Mouse (Mus musculus): ENCODE data around the gene Slc35e3. TPM values are rescaled to one million over a fixed set of nuclear protein-coding genes. Genes with fewer than 3 reads are reported as not detected.
"Not testable (repeated sequence)": the region's sequence is repeated elsewhere in the genome, so short reads cannot be mapped to it uniquely, and the experiment has no call there.

Gene Slc35e3
- total RNA-seq, 2 experiments from 2014 or later, result 5.2 to 6.1 TPM

DNA sequence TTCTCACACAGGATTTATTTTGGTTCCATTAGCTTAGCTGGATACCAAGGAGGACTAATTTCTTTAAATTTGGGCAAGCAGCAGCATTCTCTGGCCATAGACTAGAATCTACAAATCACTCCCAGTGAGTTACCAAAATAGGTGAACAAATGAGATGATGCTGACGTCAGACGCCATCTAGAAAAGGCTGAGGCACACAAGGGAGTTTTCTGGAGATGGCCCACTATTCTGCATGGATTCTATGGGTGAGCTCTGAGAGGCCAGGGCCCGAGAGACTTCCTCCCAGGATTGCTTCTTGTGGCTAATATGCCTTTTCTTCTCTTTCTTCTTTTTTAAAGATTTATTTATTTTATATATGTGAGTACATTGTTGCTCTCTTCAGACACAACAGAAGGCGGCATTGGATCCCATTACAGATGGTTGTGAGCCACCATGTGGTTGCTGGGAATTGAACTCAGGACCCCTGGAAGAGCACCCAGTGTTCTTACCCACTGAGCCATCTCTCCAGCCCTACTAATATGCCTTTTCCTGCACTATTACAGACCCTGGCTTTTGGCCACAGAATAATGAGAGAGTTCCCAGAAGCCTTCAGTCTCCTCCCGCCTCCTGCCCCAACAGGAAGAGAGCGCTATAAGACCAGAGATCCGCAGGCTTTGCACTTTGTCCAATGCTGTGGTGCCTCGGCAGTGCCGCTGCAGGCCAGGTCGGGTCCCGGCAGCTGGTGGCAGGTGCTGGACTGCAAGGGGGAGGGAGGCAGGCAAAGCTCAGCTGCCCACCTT is 19.1 kb upstream of the Slc35e3 start:
- intact Hi-C loops (cut with DNase I; ENCODE audit: low total_unique reads), result no loop called here
- DNase-seq, result no peak

- intact Hi-C loops (cut with DNase I; ENCODE audit: low total_unique reads), result no loop called here
- DNase-seq, result no peak
Observed at GRCm38 (mm10) chr10:117764598-117764997, 18.4 kb upstream of the Slc35e3 start.

GRCm38 (mm10) chr10:117763588-117764190 is 17.5 kb upstream of the Slc35e3 start:
- intact Hi-C loops (cut with DNase I; ENCODE audit: low total_unique reads), result no loop called here

DNA sequence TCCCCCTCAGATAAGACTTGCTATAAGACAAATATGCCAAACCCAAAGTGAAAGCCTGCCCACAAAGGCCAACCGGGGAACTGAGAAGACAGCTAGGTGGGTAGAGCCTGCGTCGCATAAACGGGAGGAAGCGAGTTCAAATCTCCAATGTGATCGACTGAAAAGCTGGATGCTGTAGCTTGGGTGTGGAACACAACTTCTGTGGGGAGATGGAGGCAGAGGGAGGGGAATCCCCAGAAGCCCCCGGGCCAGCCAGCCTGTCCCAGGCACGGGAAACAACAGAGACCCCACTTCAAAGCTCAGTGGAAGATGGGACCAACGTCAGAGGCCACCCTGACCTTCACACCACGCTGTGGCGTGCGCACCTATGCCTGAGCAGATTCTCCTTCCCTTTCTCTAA is 16.8 kb upstream of the Slc35e3 start:
- no peak for DNase-seq
- intact Hi-C loops (cut with DNase I; ENCODE audit: low total_unique reads), result no loop called here

More at GRCm38 (mm10) chr10:117763588-117764190, 17.5 kb upstream of the Slc35e3 start:
- no peak for DNase-seq

DNA sequence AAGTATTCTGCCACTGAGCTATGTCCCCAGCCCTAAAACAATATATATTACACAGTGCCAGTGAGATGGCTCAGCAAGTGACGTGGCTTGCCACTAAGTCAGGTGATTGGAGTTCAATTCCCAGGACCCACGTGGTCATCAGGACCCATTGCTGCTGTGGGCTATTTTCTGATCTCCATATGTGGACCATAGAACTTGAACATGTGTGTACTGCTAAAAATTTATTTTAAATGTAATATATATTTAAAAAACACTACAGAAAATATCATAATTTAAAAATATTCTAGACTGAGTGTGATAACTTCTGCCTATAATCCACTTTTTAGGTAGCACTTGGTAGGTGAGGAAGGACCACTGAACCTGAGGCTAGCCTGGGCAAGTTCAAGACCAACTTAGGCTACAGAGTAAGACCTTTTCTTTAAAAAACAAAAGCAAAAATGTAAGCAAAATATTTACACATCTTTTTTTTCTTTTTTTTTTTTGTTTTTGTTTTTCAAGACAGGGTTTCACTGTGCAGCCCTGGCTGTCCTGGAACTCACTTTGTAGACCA is 16.2 kb upstream of the Slc35e3 start:
- no peak for DNase-seq
- intact Hi-C loops (cut with DNase I; ENCODE audit: low total_unique reads), result no loop called here

DNA sequence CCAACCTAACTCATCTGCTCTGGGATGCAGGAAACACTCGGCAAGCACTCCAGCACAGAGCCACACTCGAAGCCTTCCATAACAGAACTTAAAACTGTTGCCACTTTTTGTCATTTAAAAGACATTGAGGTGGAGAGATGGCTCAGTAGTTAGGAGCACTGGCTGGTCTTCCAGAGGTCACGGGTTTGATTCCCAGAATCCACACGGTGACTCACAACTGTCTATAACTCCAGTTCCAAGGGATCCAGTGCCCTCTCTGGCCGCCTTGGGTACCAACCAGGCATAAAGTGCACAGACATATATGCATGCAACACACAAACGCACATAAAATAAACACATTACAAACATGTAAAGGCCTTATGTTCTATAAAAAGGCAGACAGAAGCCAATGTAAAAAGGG is 15.4 kb upstream of the Slc35e3 start:
- intact Hi-C loops (cut with DNase I; ENCODE audit: low total_unique reads), result no loop called here
- no peak for DNase-seq

DNA sequence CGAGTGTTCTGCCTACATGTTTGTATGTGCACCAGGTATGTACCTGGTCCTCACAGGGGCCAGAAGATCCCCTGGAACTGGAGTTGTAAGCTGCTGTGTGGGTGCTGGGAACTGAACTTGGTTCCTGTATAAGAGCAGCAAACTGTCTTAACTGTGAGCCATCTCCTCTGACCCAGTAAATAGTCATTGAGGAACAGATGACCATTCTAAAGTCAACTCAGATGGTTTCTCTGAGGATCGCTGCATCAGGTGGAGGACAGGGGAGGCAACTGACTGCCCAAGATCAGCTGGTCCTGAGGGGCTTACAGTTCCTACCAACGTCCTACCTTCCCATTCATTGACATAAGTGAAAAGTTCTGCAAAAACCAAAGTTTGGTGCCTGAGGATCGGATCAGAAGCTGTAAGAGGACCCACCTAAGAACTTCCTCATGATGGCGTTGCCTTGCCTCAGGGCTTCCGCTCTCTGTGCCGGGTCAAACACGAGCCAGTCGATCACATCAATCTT is 14.7 kb upstream of the Slc35e3 start:
- intact Hi-C loops (cut with DNase I; ENCODE audit: low total_unique reads), result no loop called here
- no peak for DNase-seq

- intact Hi-C loops (cut with DNase I; ENCODE audit: low total_unique reads), result no loop called here
- DNase-seq, result no peak
Observed at GRCm38 (mm10) chr10:117759844-117760630, 13.9 kb upstream of the Slc35e3 start.

DNA sequence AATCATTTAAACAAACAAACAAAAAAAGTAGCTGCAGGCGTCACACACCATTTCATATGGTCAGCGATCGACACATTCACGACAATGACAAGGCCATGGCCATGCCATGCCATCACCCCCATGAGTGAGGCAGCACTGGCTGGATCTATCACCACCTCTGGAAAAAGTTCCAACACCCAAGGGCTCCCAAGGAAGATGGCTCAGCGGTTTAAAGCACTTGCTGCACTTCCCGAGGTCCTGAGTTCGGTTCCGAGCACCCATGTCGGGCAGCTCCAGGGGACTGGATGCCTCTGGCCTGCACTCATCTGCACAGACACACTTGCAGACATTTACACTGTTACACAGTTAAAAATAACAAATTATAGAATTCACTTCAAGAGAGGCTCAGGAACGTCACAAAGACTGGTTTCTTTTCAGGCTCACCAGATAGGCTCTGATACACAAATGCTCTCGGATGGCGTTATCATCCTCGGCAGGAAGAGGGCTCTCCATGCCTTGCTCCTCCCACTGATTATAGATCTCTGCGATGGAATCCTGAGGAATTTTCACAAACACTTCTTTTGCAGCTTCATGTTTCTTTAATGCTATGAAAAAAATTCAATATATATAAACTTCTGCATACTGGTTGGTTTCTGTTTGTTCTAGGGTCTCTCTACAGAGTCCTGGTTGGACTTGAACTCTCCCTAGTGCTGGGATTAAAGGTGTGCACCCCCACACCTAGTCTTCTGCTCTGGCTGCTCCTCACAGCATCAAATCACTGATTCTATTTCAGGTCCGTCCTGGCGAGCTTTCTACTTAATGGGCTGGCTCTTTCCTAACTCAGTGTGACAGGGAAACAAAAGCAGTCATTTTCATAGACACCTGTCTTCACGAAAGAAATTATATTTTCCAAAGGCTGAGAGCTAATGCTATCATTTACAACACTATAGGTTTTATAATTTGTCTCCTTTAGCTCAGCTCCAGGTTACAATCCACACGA is 12.9 kb upstream of the Slc35e3 start:
- no peak for DNase-seq
- intact Hi-C loops (cut with DNase I; ENCODE audit: low total_unique reads), result no loop called here

DNA sequence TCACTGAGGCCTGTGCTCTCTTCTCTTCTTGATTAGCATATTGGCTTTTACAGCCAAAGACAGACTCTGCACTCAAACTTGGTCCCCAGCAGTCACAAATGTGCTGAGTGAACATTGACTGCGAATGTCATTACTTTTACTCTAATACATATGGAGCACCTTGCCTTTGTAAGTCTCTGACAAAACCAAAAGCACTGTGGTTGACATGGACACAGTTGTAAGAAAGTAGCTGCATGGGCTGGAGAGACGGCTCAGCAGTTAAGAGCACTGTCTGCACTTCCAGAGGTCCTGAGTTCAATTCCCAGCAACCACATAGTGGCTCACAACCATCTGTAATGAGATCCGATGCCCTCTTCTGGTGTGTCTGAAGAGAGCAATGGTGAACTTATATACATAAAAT is 12.2 kb upstream of the Slc35e3 start:
- DNase-seq; intact Hi-C loops (cut with DNase I; ENCODE audit: low total_unique reads): not testable (repeated sequence)

GRCm38 (mm10) chr10:117757796-117758342 is 11.7 kb upstream of the Slc35e3 start:
- no peak for DNase-seq
- intact Hi-C loops (cut with DNase I; ENCODE audit: low total_unique reads), result no loop called here

- DNase-seq, result no peak
- intact Hi-C loops (cut with DNase I; ENCODE audit: low total_unique reads), result no loop called here
Observed at GRCm38 (mm10) chr10:117757259-117757658, 11.1 kb upstream of the Slc35e3 start.

- intact Hi-C loops (cut with DNase I; ENCODE audit: low total_unique reads), result no loop called here
- no peak for DNase-seq
Observed at GRCm38 (mm10) chr10:117756784-117757183, 10.6 kb upstream of the Slc35e3 start.

GRCm38 (mm10) chr10:117755799-117756467 is 9.8 kb upstream of the Slc35e3 start:
- intact Hi-C loops (cut with DNase I; ENCODE audit: low total_unique reads), result no loop called here
- DNase-seq, result no peak

DNA sequence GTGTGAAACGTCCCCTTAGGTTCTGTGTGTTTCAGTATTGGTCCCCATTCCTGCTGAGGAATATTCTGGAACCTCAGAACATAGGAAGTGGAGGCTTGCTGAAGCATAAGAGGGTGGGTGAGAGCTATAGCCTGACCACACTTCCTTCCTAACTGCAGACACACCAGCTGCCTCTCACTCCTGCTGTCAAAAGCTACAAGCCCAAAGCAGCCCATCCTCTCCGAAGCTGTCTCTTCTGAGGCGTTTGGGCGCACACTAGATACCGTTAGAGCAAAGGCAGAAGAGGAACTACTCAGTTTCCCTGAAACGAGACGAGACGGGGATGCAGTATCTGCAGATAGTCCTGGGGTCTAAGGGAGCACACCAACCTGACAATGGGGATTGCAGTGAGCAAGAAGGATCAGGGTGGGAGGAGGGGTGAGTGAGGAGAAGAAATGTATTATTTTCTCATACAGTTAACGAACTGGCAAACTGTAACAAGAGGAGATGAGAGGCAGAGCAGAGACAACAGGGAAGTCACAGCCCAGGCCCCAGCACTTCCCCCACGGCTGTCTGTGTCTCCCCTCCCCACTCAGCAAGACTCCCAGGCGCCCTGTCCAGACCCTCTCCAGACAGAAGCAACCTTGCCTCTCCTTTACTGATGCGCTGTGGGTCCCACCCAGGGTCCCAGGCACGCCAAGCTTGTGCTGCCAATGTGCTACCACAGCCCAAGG is 9.1 kb upstream of the Slc35e3 start:
- intact Hi-C loops (cut with DNase I; ENCODE audit: low total_unique reads), result no loop called here
- DNase-seq, result no peak

GRCm38 (mm10) chr10:117754609-117754940 is 8.4 kb upstream of the Slc35e3 start:
- intact Hi-C loops (cut with DNase I; ENCODE audit: low total_unique reads), result no loop called here
- no peak for DNase-seq

- no peak for DNase-seq
- intact Hi-C loops (cut with DNase I; ENCODE audit: low total_unique reads), result no loop called here
Observed at GRCm38 (mm10) chr10:117753711-117754608, 7.8 kb upstream of the Slc35e3 start.

Data from gastrocnemius, postnatal 14 days (tissue).